Mouse (Mus musculus) spleen, adult 2 months (tissue): ENCODE measurements around the gene Prg2. TPM values are rescaled to one million over a fixed set of nuclear protein-coding genes. Genes with fewer than 3 reads are reported as not detected.
A peak's percentile ranks its signal among the peaks of the same experiment; 100 is the strongest.

Source experiments
- DNase-seq, 2 experiments: peaks; one replicate each; pipeline versions ENCODE4 v3.0.0 to v3.0.0-alpha.2; 2012 to 2021; ENCODE audit warnings: low spot score in 2 of 2, low read depth in 1 of 2
- H3K27ac ChIP-seq: fragments of 200-500 bp; 2 replicates; pipeline ENCODE4 v1.5.1; 2012; ENCODE audit warnings: low read length, inconsistent platforms; ENCODE audit not compliant: insufficient read depth
- H3K27me3 ChIP-seq: fragments of 200-500 bp; 2 replicates; pipeline ENCODE4 v1.6.1; 2012; ENCODE audit warnings: mild to moderate bottlenecking, moderate library complexity, low read length, inconsistent platforms; ENCODE audit not compliant: control insufficient read depth, insufficient read depth
- H3K36me3 ChIP-seq: fragments of 200-500 bp; 2 replicates; pipeline ENCODE4 v1.6.1; 2012; ENCODE audit warnings: mild to moderate bottlenecking, low read length, inconsistent platforms; ENCODE audit not compliant: control insufficient read depth, insufficient read depth
- H3K4me1 ChIP-seq: fragments of 200-500 bp; 2 replicates; pipeline ENCODE4 v1.6.1; 2011; ENCODE audit warnings: inconsistent platforms; ENCODE audit not compliant: control insufficient read depth, insufficient read depth, insufficient read length
- H3K4me3 ChIP-seq: fragments of 200-500 bp; 2 replicates; pipeline ENCODE4 v1.5.1; 2011; ENCODE audit warnings: mild to moderate bottlenecking, inconsistent platforms; ENCODE audit not compliant: insufficient read depth, insufficient read length; ENCODE audit errors: extremely low read depth
- CTCF ChIP-seq: fragments of 200-500 bp; IDR thresholded peaks from 2 replicates; pipeline ENCODE4 v1.5.1; 2011; ENCODE audit warnings: mild to moderate bottlenecking, inconsistent platforms; ENCODE audit not compliant: insufficient read depth, insufficient read length, insufficient replicate concordance; ENCODE audit errors: extremely low read depth
- POLR2A ChIP-seq: fragments of 200-500 bp; IDR thresholded peaks from 2 replicates; pipeline ENCODE4 v1.6.1; 2011; ENCODE audit warnings: low read depth, low read length, inconsistent platforms
- WGBS: fragments of 180-500 bp; shearing (Covaris S2); methylation state at CpG from one replicate; pipeline ENCODE4 v1.1.7; 2018; 5-methylcytosine and 5-hydroxymethylcytosine counted together
- polyA plus RNA-seq: library from polyadenylated mRNA; depleted of rRNA; stranded (reverse); fragments of >200 nt; gene quantifications from 2 replicates; pipeline ENCODE4 v1.2.3, GENCODE M21; 2012

Gene Prg2
- polyA plus RNA-seq, 1 experiment = 14.5 TPM

- no peaks in the 10 kb centered on the region for H3K36me3 ChIP-seq
- H3K4me3 ChIP-seq = peak overlapping the region; percentile 33
- H3K27me3 ChIP-seq = no peaks in the 10 kb centered on the region
- TF ChIP-seq POLR2A (no peak), CTCF (no peak)
- peaks cover 17% of the 10 kb centered on the region for H3K4me1 ChIP-seq
- WGBS = 16% methylated on average over 5 of the region's 5 CpGs
- H3K27ac ChIP-seq = peak overlapping the region; percentile 80
- peak in 1 of 2 experiments; percentile 35 for DNase-seq
Measured at GRCm38 (mm10) chr2:84938249-84938946, 41.9 kb upstream of the Prg2 start.

- Histone ChIP-seq H3K27ac (no peak overlapping the region), H3K4me1 (peaks cover 17% of the 10 kb centered on the region), H3K27me3 (no peaks in the 10 kb centered on the region), H3K4me3 (no peak overlapping the region), H3K36me3 (no peaks in the 10 kb centered on the region)
- WGBS = 72% methylated on average over 3 of the region's 3 CpGs
- TF ChIP-seq CTCF (no peak), POLR2A (no peak)
- no peak for DNase-seq
Measured at GRCm38 (mm10) chr2:84939306-84939705, 41.0 kb upstream of the Prg2 start.

- no peaks in the 10 kb centered on the region for H3K36me3 ChIP-seq
- no peaks in the 10 kb centered on the region for H3K27me3 ChIP-seq
- no peak for TF ChIP-seq POLR2A
- TF ChIP-seq CTCF = no peak
- WGBS = 87% methylated on average over 6 of the region's 6 CpGs
- no peak for DNase-seq
- no peak overlapping the region for H3K4me3 ChIP-seq
- H3K27ac ChIP-seq = no peak overlapping the region
- H3K4me1 ChIP-seq = peaks cover 17% of the 10 kb centered on the region
Measured at GRCm38 (mm10) chr2:84939711-84940110, 40.5 kb upstream of the Prg2 start.

- H3K27me3 ChIP-seq = no peaks in the 10 kb centered on the region
- H3K4me3 ChIP-seq = no peak overlapping the region
- no peak for TF ChIP-seq POLR2A
- TF ChIP-seq CTCF = no peak
- no peaks in the 10 kb centered on the region; the same call in 1 of the 2 replicates for H3K36me3 ChIP-seq
- no peak overlapping the region for H3K27ac ChIP-seq
- peaks cover 17% of the 10 kb centered on the region for H3K4me1 ChIP-seq
- DNase-seq = no peak
- WGBS = 85% methylated on average over 2 of the region's 2 CpGs
Measured at GRCm38 (mm10) chr2:84941332-84941731, 38.9 kb upstream of the Prg2 start.

- H3K4me1 ChIP-seq = peaks cover 17% of the 10 kb centered on the region
- no peaks in the 10 kb centered on the region; the same call in none of the 2 replicates for H3K36me3 ChIP-seq
- 97% methylated on average over 4 of the region's 4 CpGs for whole genome bisulfite sequencing
- no peak for TF ChIP-seq CTCF
- no peak for TF ChIP-seq POLR2A
- no peaks in the 10 kb centered on the region for H3K27me3 ChIP-seq
- no peak overlapping the region for H3K27ac ChIP-seq
- no peak for DNase-seq
- no peak overlapping the region for H3K4me3 ChIP-seq
Measured at GRCm38 (mm10) chr2:84941795-84942194, 38.5 kb upstream of the Prg2 start.

- 82% methylated on average over 3 of the region's 3 CpGs for WGBS
- no peaks in the 10 kb centered on the region for H3K27me3 ChIP-seq
- TF ChIP-seq POLR2A (no peak), CTCF (no peak)
- no peak overlapping the region for H3K27ac ChIP-seq
- no peak for DNase-seq
- no peaks in the 10 kb centered on the region for H3K4me1 ChIP-seq
- no peak overlapping the region for H3K4me3 ChIP-seq
- peaks cover 16% of the 10 kb centered on the region for H3K36me3 ChIP-seq
Measured at GRCm38 (mm10) chr2:84947154-84947771, 33.0 kb upstream of the Prg2 start.

GRCm38 (mm10) chr2:84948252-84948651 lies 32.0 kb upstream of the Prg2 start:
- Histone ChIP-seq H3K36me3 (peaks cover 16% of the 10 kb centered on the region), H3K4me3 (no peak overlapping the region), H3K27ac (no peak overlapping the region), H3K27me3 (no peaks in the 10 kb centered on the region), H3K4me1 (no peaks in the 10 kb centered on the region)
- no peak for DNase-seq
- WGBS = 98% methylated on average over 7 of the region's 7 CpGs
- TF ChIP-seq POLR2A = no peak
- no peak for TF ChIP-seq CTCF
